Mouse (Mus musculus): ENCODE measurements around the gene Gm20388.
"Not testable (repeated sequence)": the region's sequence is repeated elsewhere in the genome, so short reads cannot be mapped to it uniquely, and the experiment has no call there.

The Gm20388 gene

GRCm38 (mm10) chr8:123234918-123235519 lies 3324.4 kb downstream of the Gm20388 start:
- peak; percentile 17 for DNase-seq

- peak; percentile 95 to 96 for DNase-seq
These were observed 3325.2 kb downstream of the Gm20388 start, which contains the start of gene Spata2l for GRCm38 (mm10) chr8:123235520-123236497. Gene Spata2l (minus strand): TSS chr8:123236233.

- DNase-seq: no peak
These were observed 3328.8 kb downstream of the Gm20388 start for GRCm38 (mm10) chr8:123239398-123239797.

GRCm38 (mm10) chr8:123242107-123242923 lies 3331.7 kb downstream of the Gm20388 start:
- DNase-seq: no peak

GRCm38 (mm10) chr8:123243053-123243452 lies 3332.4 kb downstream of the Gm20388 start:
- no peak for DNase-seq

GRCm38 (mm10) chr8:123244382-123244781 lies 3333.7 kb downstream of the Gm20388 start:
- DNase-seq: no peak

- DNase-seq: no peak
These were observed 3334.9 kb downstream of the Gm20388 start for GRCm38 (mm10) chr8:123245543-123245942.

GRCm38 (mm10) chr8:123247748-123248147 lies 3337.1 kb downstream of the Gm20388 start:
- DNase-seq: no peak

GRCm38 (mm10) chr8:123248596-123248995 lies 3338.0 kb downstream of the Gm20388 start:
- DNase-seq: no peak

- DNase-seq: no peak
These were observed 3340.3 kb downstream of the Gm20388 start for GRCm38 (mm10) chr8:123250940-123251339.

GRCm38 (mm10) chr8:123252925-123253324 lies 3342.3 kb downstream of the Gm20388 start:
- DNase-seq: no peak

- DNase-seq: no peak
These were observed 3342.9 kb downstream of the Gm20388 start for GRCm38 (mm10) chr8:123253451-123254098.

- peak; percentile 83 to 88 for DNase-seq
These were observed 3343.7 kb downstream of the Gm20388 start, which contains the start of the genes Zfp276 and Vps9d1 for GRCm38 (mm10) chr8:123254099-123254885. Gene Zfp276 (plus strand): TSS chr8:123254195. Gene Vps9d1 (minus strand): TSS chr8:123254348.

GRCm38 (mm10) chr8:123255170-123255569 lies 3344.5 kb downstream of the Gm20388 start:
- peak in 1 of 2 experiments; percentile 7 for DNase-seq

GRCm38 (mm10) chr8:123257114-123257513 lies 3346.5 kb downstream of the Gm20388 start:
- no peak for DNase-seq

- not testable (repeated sequence) for DNase-seq
These were observed 3347.0 kb downstream of the Gm20388 start for GRCm38 (mm10) chr8:123257593-123257992.

GRCm38 (mm10) chr8:123267926-123268656 lies 3357.4 kb downstream of the Gm20388 start:
- DNase-seq: no peak

- no peak for DNase-seq
These were observed 3360.5 kb downstream of the Gm20388 start for GRCm38 (mm10) chr8:123271147-123271546.

- DNase-seq: no peak
These were observed 3361.3 kb downstream of the Gm20388 start for GRCm38 (mm10) chr8:123271901-123272300.

- DNase-seq: no peak
These were observed 3363.8 kb downstream of the Gm20388 start for GRCm38 (mm10) chr8:123274447-123274846.

- DNase-seq: no peak
These were observed 3364.5 kb downstream of the Gm20388 start for GRCm38 (mm10) chr8:123275096-123275495.

Data from B cell, adult 2 months (primary cell).